Mouse (Mus musculus) CH12.LX (cell line): ENCODE data around the gene A830031A19Rik. TPM values are rescaled to one million over a fixed set of nuclear protein-coding genes. Genes with fewer than 3 reads are reported as not detected.

Experiments used
- DNase-seq: peaks from one replicate; pipeline ENCODE4 v3.0.0-alpha.2; 2013; ENCODE audit errors: extremely low read depth
- H3K27ac ChIP-seq: 2 replicates; pipeline ENCODE4 v1.5.1; 2012; ENCODE audit warnings: low read depth, mild to moderate bottlenecking, control low read depth, moderate library complexity; ENCODE audit not compliant: insufficient read depth
- H3K27me3 ChIP-seq: replicated peaks from 2 replicates; pipeline ENCODE3; 2012; ENCODE audit warnings: inconsistent platforms
- H3K36me3 ChIP-seq, 2 experiments: replicated peaks in 1 of 2; 2 replicates each; pipeline versions ENCODE3 to v1.6.1; 2012; ENCODE audit warnings: inconsistent platforms in 1 of 2, low read length in 1 of 2, mild to moderate bottlenecking in 1 of 2, mixed read lengths in 1 of 2, moderate library complexity in 1 of 2; ENCODE audit not compliant: control insufficient read depth in 1 of 2, insufficient read depth in 1 of 2
- H3K4me1 ChIP-seq, 2 experiments: 2 replicates each; pipeline ENCODE4 v1.6.1; 2012; ENCODE audit warnings: inconsistent platforms in 1 of 2, moderate library complexity in 1 of 2; ENCODE audit not compliant: insufficient read depth in 2 of 2, control insufficient read depth in 1 of 2
- H3K4me2 ChIP-seq: 2 replicates; pipeline ENCODE4 v1.6.1; 2012; ENCODE audit warnings: low read depth, mild to moderate bottlenecking, control low read depth; ENCODE audit not compliant: poor library complexity, insufficient read depth, severe bottlenecking
- H3K4me3 ChIP-seq, 3 experiments: fragments of 150-350 bp in 1 of 3; sonication (generic) in 1 of 3; replicated peaks in 1 of 3; 2 replicates each; pipeline versions ENCODE3 to v1.5.1; 2011 to 2012; ENCODE audit warnings: low read depth in 2 of 3, low read length in 2 of 3, mild to moderate bottlenecking in 2 of 3, moderate library complexity in 2 of 3, control low read depth in 1 of 3, improper control_type of control experiment in 1 of 3, inconsistent platforms in 1 of 3, mixed read lengths in 1 of 3; ENCODE audit not compliant: poor library complexity in 1 of 3
- H3K79me2 ChIP-seq: replicated peaks from 2 replicates; pipeline ENCODE4 v1.6.1; 2012; ENCODE audit warnings: mild to moderate bottlenecking, moderate library complexity; ENCODE audit not compliant: control insufficient read depth, poor library complexity, insufficient read depth, severe bottlenecking; ENCODE audit errors: extremely low read depth
- H3K9ac ChIP-seq: 2 replicates; pipeline ENCODE4 v1.6.1; 2012; ENCODE audit warnings: low read depth, mild to moderate bottlenecking, control low read depth, moderate library complexity; ENCODE audit not compliant: insufficient read depth
- H3K9me3 ChIP-seq: replicated peaks from 2 replicates; pipeline ENCODE3; 2012; ENCODE audit warnings: low read length, inconsistent platforms, mixed read lengths
- CTCF ChIP-seq, 2 experiments: IDR thresholded peaks in 1 of 2; conservative IDR thresholded peaks in 1 of 2; 2 replicates each; pipeline ENCODE4 v1.5.1; 2011 to 2012; ENCODE audit warnings: low read depth in 2 of 2, low read length in 2 of 2, improper control_type of control experiment in 1 of 2, inconsistent platforms in 1 of 2, mild to moderate bottlenecking in 1 of 2, moderate library complexity in 1 of 2
- ELF1 ChIP-seq: IDR thresholded peaks from 2 replicates; pipeline ENCODE4 v1.6.1; 2014; ENCODE audit warnings: low read depth, mild to moderate bottlenecking, inconsistent platforms, low read length, improper control_type of control experiment
- EP300 ChIP-seq: IDR thresholded peaks from 2 replicates; pipeline ENCODE4 v1.6.1; 2011; ENCODE audit warnings: low read length, improper control_type of control experiment
- GABPA ChIP-seq: IDR thresholded peaks from 2 replicates; pipeline ENCODE4 v1.6.1; 2012; ENCODE audit warnings: low read depth, low read length, improper control_type of control experiment, inconsistent platforms; ENCODE audit not compliant: insufficient replicate concordance
- HCFC1 ChIP-seq: IDR thresholded peaks from 2 replicates; pipeline ENCODE4 v1.6.1; 2012; ENCODE audit warnings: low read depth, mild to moderate bottlenecking, inconsistent platforms, low read length, improper control_type of control experiment
- IRF4 ChIP-seq: IDR thresholded peaks from 2 replicates; pipeline ENCODE4 v1.6.1; 2014; ENCODE audit warnings: low read depth, mild to moderate bottlenecking, inconsistent platforms, low read length, improper control_type of control experiment
- JUN ChIP-seq: IDR thresholded peaks from 2 replicates; pipeline ENCODE4 v1.6.1; 2011; ENCODE audit warnings: low read depth, mild to moderate bottlenecking, low read length, improper control_type of control experiment, moderate library complexity; ENCODE audit not compliant: insufficient read depth
- JUND ChIP-seq: conservative IDR thresholded peaks from 2 replicates; pipeline ENCODE4 v1.6.1; 2011; ENCODE audit warnings: low read depth, low read length, improper control_type of control experiment
- MAFK ChIP-seq: IDR thresholded peaks from 2 replicates; pipeline ENCODE4 v1.6.1; 2011; ENCODE audit warnings: low read length, improper control_type of control experiment; ENCODE audit not compliant: insufficient replicate concordance
- MAZ ChIP-seq: IDR thresholded peaks from 2 replicates; pipeline ENCODE4 v1.6.1; 2012; ENCODE audit warnings: low read depth, mild to moderate bottlenecking, inconsistent platforms, low read length, improper control_type of control experiment, moderate library complexity
- MYC ChIP-seq: IDR thresholded peaks from 2 replicates; pipeline ENCODE4 v1.6.1; 2011; ENCODE audit warnings: low read depth, mild to moderate bottlenecking, improper control_type of control experiment, low read length
- PAX5 ChIP-seq: IDR thresholded peaks from 2 replicates; pipeline ENCODE4 v1.6.1; 2012; ENCODE audit warnings: low read length, inconsistent platforms, mixed read lengths
- RCOR1 ChIP-seq: conservative IDR thresholded peaks from 2 replicates; pipeline ENCODE4 v1.6.1; 2012; ENCODE audit warnings: low read depth, mild to moderate bottlenecking, inconsistent platforms, low read length, improper control_type of control experiment
- SMC3 ChIP-seq: IDR thresholded peaks from 2 replicates; pipeline ENCODE4 v1.6.1; 2011; ENCODE audit warnings: low read depth, low read length, improper control_type of control experiment
- TBP ChIP-seq: conservative IDR thresholded peaks from 2 replicates; pipeline ENCODE4 v1.6.1; 2011; ENCODE audit warnings: low read depth, low read length, improper control_type of control experiment
- TCF12 ChIP-seq: IDR thresholded peaks from 2 replicates; pipeline ENCODE4 v1.6.1; 2014; ENCODE audit warnings: low read depth, mild to moderate bottlenecking, inconsistent platforms, low read length, improper control_type of control experiment
- USF1 ChIP-seq: IDR thresholded peaks from 2 replicates; pipeline ENCODE4 v1.6.1; 2014; ENCODE audit warnings: low read depth, mild to moderate bottlenecking, inconsistent platforms, low read length, improper control_type of control experiment
- USF2 ChIP-seq: conservative IDR thresholded peaks from 2 replicates; pipeline ENCODE4 v1.6.1; 2011; ENCODE audit warnings: low read depth, low read length, improper control_type of control experiment
- ZC3H11A ChIP-seq: IDR thresholded peaks from 2 replicates; pipeline ENCODE4 v1.6.1; 2012; ENCODE audit warnings: low read depth, mild to moderate bottlenecking, inconsistent platforms, low read length, improper control_type of control experiment
- ZNF384 ChIP-seq: IDR thresholded peaks from 2 replicates; pipeline ENCODE4 v1.6.1; 2012; ENCODE audit warnings: low read depth, low read length, improper control_type of control experiment, inconsistent platforms
- dilution Hi-C: fragments of 300-500 bp; cut with MboI; formaldehyde crosslinking; loops from 2 replicates; pipeline ENCODE4 v1.14.3; 2020; ENCODE audit warnings: low sequenced_read_pairs; ENCODE audit not compliant: extremely low pct_unique_long_range_greater_than_20kb, extremely low pct_ligation_motif_present
- in situ Hi-C: fragments of 300-500 bp; cut with MboI; formaldehyde crosslinking; loops from 3 replicates; pipeline ENCODE4 v1.14.3; 2019; ENCODE audit warnings: low sequenced_read_pairs, low pct_ligation_motif_present, low pct_unique_long_range_greater_than_20kb, mixed read lengths
- polyA plus RNA-seq: library from polyadenylated mRNA; unstranded; fragments of >175 nt; gene quantifications from 2 replicates; pipeline ENCODE4 v1.2.1, GENCODE M21; 2012; ENCODE audit warnings: low read depth; ENCODE audit not compliant: insufficient read length
- total RNA-seq, 2 experiments: library from RNA; depleted of rRNA; stranded (reverse); fragments of 300-350 nt in 1 of 2; fragments of >200 nt in 1 of 2; gene quantifications; 2 replicates each; pipeline ENCODE4 v1.2.3; 2012 to 2014

A830031A19Rik gene
- total and polyA plus RNA-seq, 3 experiments = not detected

- DNase-seq = no peak
- H3K9me3 ChIP-seq = no peaks in the 10 kb centered on the region
- H3K79me2 ChIP-seq = no peaks in the 10 kb centered on the region; the same call in 1 of the 2 replicates
- peaks cover 5 to 95% of the 10 kb centered on the region in 2 experiments for H3K4me1 ChIP-seq
- H3K4me3 ChIP-seq = no peak overlapping the region
- H3K27ac ChIP-seq = no peak overlapping the region
- in situ Hi-C loops = no loop called here
- TF ChIP-seq TBP (no peak), ZNF384 (no peak), RCOR1 (no peak), MAZ (no peak), JUN (no peak), USF1 (no peak), ZC3H11A (no peak), MYC (no peak), PAX5 (no peak)
- no peaks in the 10 kb centered on the region for H3K27me3 ChIP-seq
- H3K4me2 ChIP-seq = no peak overlapping the region
- peaks cover 0 to 80% of the 10 kb centered on the region in 2 experiments for H3K36me3 ChIP-seq
- dilution Hi-C loops = no loop called here
- no peak overlapping the region for H3K9ac ChIP-seq
Measured at GRCm38 (mm10) chr11:24097026-24097425, 22.2 kb upstream of the A830031A19Rik start.

DNA sequence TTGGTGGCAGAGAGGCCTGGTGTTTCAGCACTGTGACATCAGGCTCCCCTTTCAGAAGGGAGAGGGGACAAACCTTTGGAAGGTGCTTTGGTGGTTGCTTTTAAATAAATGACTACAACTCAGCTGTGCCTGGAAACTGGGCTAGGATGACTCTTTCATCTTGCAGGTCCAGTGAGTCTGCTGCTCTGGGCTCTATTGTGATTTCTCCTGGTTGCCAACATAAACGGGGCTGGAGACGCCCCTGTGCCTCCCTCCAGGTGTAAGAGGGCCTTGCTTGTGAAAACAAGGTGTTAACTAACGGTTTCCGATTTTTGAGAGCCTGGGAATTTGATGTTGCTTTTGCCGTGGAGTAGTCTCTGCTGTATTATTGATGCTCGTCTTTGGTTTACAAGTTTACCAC lies 21.6 kb upstream of the A830031A19Rik start:
- Histone ChIP-seq H3K79me2 (no peaks in the 10 kb centered on the region; the same call in 1 of the 2 replicates), H3K4me1 (peaks cover 5 to 95% of the 10 kb centered on the region in 2 experiments), H3K27me3 (no peaks in the 10 kb centered on the region), H3K27ac (no peak overlapping the region), H3K4me2 (no peak overlapping the region), H3K9ac (no peak overlapping the region), H3K9me3 (no peaks in the 10 kb centered on the region), H3K36me3 (peaks cover 0 to 79% of the 10 kb centered on the region in 2 experiments), H3K4me3 (no peak overlapping the region)
- TF ChIP-seq HCFC1 (no peak), JUND (no peak), SMC3 (no peak), IRF4 (no peak), GABPA (no peak), USF2 (no peak), EP300 (no peak), TCF12 (no peak), MAFK (no peak), ELF1 (no peak), CTCF (conservative IDR thresholded peaks at IDR 0.05 in 1 of 2, IDR thresholded peaks at IDR 0.05 in 1 of 2; ENCODE audit: low read depth in 2 of 2, low read length in 2 of 2) (no peak)
- no peak for DNase-seq
- in situ Hi-C loops = no loop called here
- dilution Hi-C loops = no loop called here
